Mouse (Mus musculus): ENCODE data around the gene D2hgdh. TPM values are rescaled to one million over a fixed set of nuclear protein-coding genes. Genes with fewer than 3 reads are reported as not detected.

The D2hgdh gene
- 10.9 and 11.0 TPM in 2 replicates for total RNA-seq (2012; rRNA removed)

DNA sequence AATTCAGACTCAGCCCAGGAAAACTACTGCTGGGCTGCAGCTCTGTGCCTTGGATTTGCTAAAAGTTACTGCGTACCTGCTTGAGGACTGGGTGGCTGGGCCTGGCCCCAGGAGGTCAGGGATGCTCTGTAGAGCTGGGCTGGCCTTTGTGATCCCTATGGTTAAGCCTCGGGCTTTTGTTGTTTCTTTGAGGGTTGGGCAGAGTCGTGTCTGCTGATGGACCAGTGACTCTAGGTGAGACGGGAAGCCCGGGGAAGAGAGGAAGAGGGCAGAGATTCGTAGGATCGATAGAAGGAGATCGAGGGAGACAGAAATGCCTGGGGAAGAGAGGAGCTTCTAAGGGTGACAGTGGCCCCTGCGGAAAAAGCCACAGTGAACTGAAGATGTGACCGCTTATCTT is at the start of gene D2hgdh:
D2hgdh (plus strand) TSS at position 301 of the 400 bp plus-strand sequence.
- in situ Hi-C loops (cut with MboI; ENCODE audit: low sequenced_read_pairs in 2 of 2, unreplicated experiment in 2 of 2) = no loop called here
- Histone ChIP-seq H3K9me3 (ENCODE audit: control insufficient read depth, insufficient read depth, low read depth, low read length) (no peaks in the 10 kb centered on the region), H3K4me3 (ENCODE audit: insufficient read depth in 1 of 2, low read depth in 1 of 2, low read length in 2 of 2, poor library complexity in 1 of 2, severe bottlenecking in 1 of 2) (peak within 1 kb of the TSS; percentile 74 to 75), H3K9ac (ENCODE audit: insufficient read depth, low read depth, low read length, poor library complexity, severe bottlenecking) (peak within 1 kb of the TSS; percentile 77), H3K36me3 (ENCODE audit: control insufficient read depth, insufficient read depth, low read length, poor library complexity, severe bottlenecking) (peaks cover 8% of the 10 kb centered on the region), H3K27ac (ENCODE audit: insufficient read depth, low read depth, low read length, poor library complexity, severe bottlenecking) (peak within 1 kb of the TSS; percentile 72), H3K4me1 (ENCODE audit: control insufficient read depth in 2 of 2, insufficient read depth in 2 of 2, low read length in 2 of 2, poor library complexity in 1 of 2) (peaks cover 0 to 6% of the 10 kb centered on the region in 2 experiments; a peak in 2 of 4 replicates)
- no peak for TF ChIP-seq ZNF384 (IDR thresholded peaks at IDR 0.05; ENCODE audit: low read depth, low read length)
- no peak for TF ChIP-seq ZC3H11A (IDR thresholded peaks at IDR 0.05; ENCODE audit: borderline replicate concordance, low read depth, low read length)
- TF ChIP-seq CHD2 (IDR thresholded peaks at IDR 0.05; ENCODE audit: low read depth, low read length) = no peak
- no peak for TF ChIP-seq MAFK (IDR thresholded peaks at IDR 0.05; ENCODE audit: insufficient read depth, low read depth, low read length)
- TF ChIP-seq HCFC1 (IDR thresholded peaks at IDR 0.05; ENCODE audit: borderline replicate concordance, insufficient read depth, low read length) = no peak
- DNase-seq (ENCODE audit: low read depth, low spot score) = no peak

DNA sequence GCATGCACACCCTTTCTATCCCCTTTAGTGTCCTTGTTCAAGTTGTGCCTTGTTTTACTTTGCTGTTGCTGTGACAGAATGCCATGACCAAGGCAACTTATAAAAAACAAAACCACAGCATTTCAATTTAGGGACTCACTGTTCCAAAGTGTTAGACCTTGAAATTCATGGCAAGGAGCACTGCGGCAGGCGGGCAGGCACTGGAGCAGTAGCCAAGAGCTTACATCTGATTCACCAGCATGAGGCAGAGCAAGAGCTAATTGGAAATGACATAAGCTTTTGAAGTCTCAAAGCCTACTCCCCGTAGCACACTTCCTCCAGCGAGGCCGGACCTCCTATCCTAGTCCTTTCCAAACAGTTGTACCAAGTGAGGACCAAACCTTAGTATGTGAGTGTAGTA is 48.0 kb upstream of the D2hgdh start:
- DNase-seq (ENCODE audit: low read depth, low spot score) = no peak
- Histone ChIP-seq H3K9me3 (ENCODE audit: control insufficient read depth, insufficient read depth, low read depth, low read length) (no peaks in the 10 kb centered on the region), H3K4me3 (ENCODE audit: insufficient read depth in 1 of 2, low read depth in 1 of 2, low read length in 2 of 2, poor library complexity in 1 of 2, severe bottlenecking in 1 of 2) (no peak overlapping the region), H3K4me1 (ENCODE audit: control insufficient read depth in 2 of 2, insufficient read depth in 2 of 2, low read length in 2 of 2, poor library complexity in 1 of 2) (no peaks in the 10 kb centered on the region), H3K27ac (ENCODE audit: insufficient read depth, low read depth, low read length, poor library complexity, severe bottlenecking) (no peak overlapping the region), H3K9ac (ENCODE audit: insufficient read depth, low read depth, low read length, poor library complexity, severe bottlenecking) (no peak overlapping the region), H3K36me3 (ENCODE audit: control insufficient read depth, insufficient read depth, low read length, poor library complexity, severe bottlenecking) (peaks cover 30% of the 10 kb centered on the region)
- in situ Hi-C loops (cut with MboI; ENCODE audit: low sequenced_read_pairs in 2 of 2, unreplicated experiment in 2 of 2) = no loop called here
- TF ChIP-seq ZNF384 (IDR thresholded peaks at IDR 0.05; ENCODE audit: low read depth, low read length) = no peak
- TF ChIP-seq CHD2 (IDR thresholded peaks at IDR 0.05; ENCODE audit: low read depth, low read length) = no peak
- TF ChIP-seq HCFC1 (IDR thresholded peaks at IDR 0.05; ENCODE audit: borderline replicate concordance, insufficient read depth, low read length) = no peak
- no peak for TF ChIP-seq MAFK (IDR thresholded peaks at IDR 0.05; ENCODE audit: insufficient read depth, low read depth, low read length)
- no peak for TF ChIP-seq ZC3H11A (IDR thresholded peaks at IDR 0.05; ENCODE audit: borderline replicate concordance, low read depth, low read length)

DNA sequence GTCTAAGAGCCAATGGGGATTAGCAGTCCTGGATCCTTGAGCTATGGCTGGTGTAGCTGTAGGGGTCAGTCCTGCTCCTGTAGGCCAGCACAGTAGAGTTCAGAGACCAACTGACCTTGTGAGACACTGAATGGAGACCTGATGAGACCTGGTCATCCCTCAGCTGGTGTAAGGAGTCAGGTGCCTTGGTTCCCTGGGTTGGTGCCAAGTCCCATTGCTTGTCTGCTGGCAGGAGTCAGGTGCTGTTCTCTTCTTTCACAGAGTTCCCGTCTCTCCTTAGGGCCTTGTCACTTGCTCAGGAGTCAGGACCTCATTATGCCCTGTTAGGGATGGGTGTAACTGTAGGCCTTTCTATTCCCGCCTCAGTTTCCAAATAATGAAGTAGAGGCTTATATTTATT is 37.8 kb upstream of the D2hgdh start:
- H3K27ac ChIP-seq (ENCODE audit: insufficient read depth, low read depth, low read length, poor library complexity, severe bottlenecking) = no peak overlapping the region
- no peak for DNase-seq (ENCODE audit: low read depth, low spot score)
- no peaks in the 10 kb centered on the region for H3K9me3 ChIP-seq (ENCODE audit: control insufficient read depth, insufficient read depth, low read depth, low read length)
- no peak for TF ChIP-seq MAFK (IDR thresholded peaks at IDR 0.05; ENCODE audit: insufficient read depth, low read depth, low read length)
- TF ChIP-seq ZNF384 (IDR thresholded peaks at IDR 0.05; ENCODE audit: low read depth, low read length) = no peak
- TF ChIP-seq HCFC1 (IDR thresholded peaks at IDR 0.05; ENCODE audit: borderline replicate concordance, insufficient read depth, low read length) = no peak
- TF ChIP-seq CHD2 (IDR thresholded peaks at IDR 0.05; ENCODE audit: low read depth, low read length) = no peak
- no peak for TF ChIP-seq ZC3H11A (IDR thresholded peaks at IDR 0.05; ENCODE audit: borderline replicate concordance, low read depth, low read length)
- H3K4me3 ChIP-seq (ENCODE audit: insufficient read depth in 1 of 2, low read depth in 1 of 2, low read length in 2 of 2, poor library complexity in 1 of 2, severe bottlenecking in 1 of 2) = no peak overlapping the region
- no peak overlapping the region for H3K9ac ChIP-seq (ENCODE audit: insufficient read depth, low read depth, low read length, poor library complexity, severe bottlenecking)
- H3K4me1 ChIP-seq (ENCODE audit: control insufficient read depth in 2 of 2, insufficient read depth in 2 of 2, low read length in 2 of 2, poor library complexity in 1 of 2) = no peaks in the 10 kb centered on the region
- in situ Hi-C loops (cut with MboI; ENCODE audit: low sequenced_read_pairs in 2 of 2, unreplicated experiment in 2 of 2) = no loop called here
- peaks cover 36% of the 10 kb centered on the region for H3K36me3 ChIP-seq (ENCODE audit: control insufficient read depth, insufficient read depth, low read length, poor library complexity, severe bottlenecking)

DNA sequence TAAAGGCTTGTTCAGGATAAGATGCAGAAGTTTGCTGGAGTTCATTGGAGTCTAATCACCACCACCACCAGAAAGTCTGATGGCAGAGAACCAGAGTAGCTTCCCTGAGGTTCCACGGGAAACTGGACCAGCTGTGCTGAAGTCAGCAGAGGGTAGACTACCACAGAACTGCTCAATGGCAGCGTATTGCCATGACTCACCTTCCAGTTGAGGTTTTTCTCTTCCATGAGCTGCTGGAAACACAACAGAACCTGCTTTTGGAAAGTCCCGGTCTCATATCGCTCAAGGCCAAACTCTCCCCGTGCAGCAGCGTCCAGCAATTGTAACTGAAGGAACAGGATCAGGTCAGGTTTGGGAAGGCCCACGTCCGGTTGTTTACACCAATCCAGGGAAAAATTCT is 30.2 kb upstream of the D2hgdh start:
- Histone ChIP-seq H3K36me3 (ENCODE audit: control insufficient read depth, insufficient read depth, low read length, poor library complexity, severe bottlenecking) (peaks cover 50% of the 10 kb centered on the region), H3K4me1 (ENCODE audit: control insufficient read depth in 2 of 2, insufficient read depth in 2 of 2, low read length in 2 of 2, poor library complexity in 1 of 2) (no peaks in the 10 kb centered on the region), H3K27ac (ENCODE audit: insufficient read depth, low read depth, low read length, poor library complexity, severe bottlenecking) (no peak overlapping the region), H3K4me3 (ENCODE audit: insufficient read depth in 1 of 2, low read depth in 1 of 2, low read length in 2 of 2, poor library complexity in 1 of 2, severe bottlenecking in 1 of 2) (no peak overlapping the region), H3K9me3 (ENCODE audit: control insufficient read depth, insufficient read depth, low read depth, low read length) (no peaks in the 10 kb centered on the region), H3K9ac (ENCODE audit: insufficient read depth, low read depth, low read length, poor library complexity, severe bottlenecking) (no peak overlapping the region)
- no peak for DNase-seq (ENCODE audit: low read depth, low spot score)
- in situ Hi-C loops (cut with MboI; ENCODE audit: low sequenced_read_pairs in 2 of 2, unreplicated experiment in 2 of 2) = no loop called here
- TF ChIP-seq ZNF384 (IDR thresholded peaks at IDR 0.05; ENCODE audit: low read depth, low read length) = no peak
- TF ChIP-seq HCFC1 (IDR thresholded peaks at IDR 0.05; ENCODE audit: borderline replicate concordance, insufficient read depth, low read length) = no peak
- TF ChIP-seq MAFK (IDR thresholded peaks at IDR 0.05; ENCODE audit: insufficient read depth, low read depth, low read length) = no peak
- TF ChIP-seq ZC3H11A (IDR thresholded peaks at IDR 0.05; ENCODE audit: borderline replicate concordance, low read depth, low read length) = no peak
- no peak for TF ChIP-seq CHD2 (IDR thresholded peaks at IDR 0.05; ENCODE audit: low read depth, low read length)

DNA sequence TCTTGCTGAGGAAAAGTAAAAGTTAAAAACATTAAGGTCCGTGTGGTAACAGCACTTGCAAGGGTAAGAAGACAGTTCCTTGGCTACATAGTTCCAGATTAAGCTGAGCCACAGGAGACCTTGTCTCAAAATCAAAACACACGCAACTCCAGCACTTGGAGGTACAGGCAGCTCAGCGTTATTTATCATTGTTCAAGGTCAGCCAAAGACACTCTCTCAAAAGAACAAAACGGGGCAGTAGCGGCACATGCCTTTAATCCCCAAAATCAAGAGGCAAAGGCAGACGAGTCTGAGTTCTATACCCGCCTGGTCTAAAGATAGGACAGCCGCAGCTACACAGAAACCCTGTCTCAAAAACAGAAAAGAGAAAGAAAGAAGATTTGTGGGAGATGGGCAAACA is 28.8 kb upstream of the D2hgdh start:
- no peaks in the 10 kb centered on the region for H3K9me3 ChIP-seq (ENCODE audit: control insufficient read depth, insufficient read depth, low read depth, low read length)
- H3K4me1 ChIP-seq (ENCODE audit: control insufficient read depth in 2 of 2, insufficient read depth in 2 of 2, low read length in 2 of 2, poor library complexity in 1 of 2) = no peaks in the 10 kb centered on the region
- H3K36me3 ChIP-seq (ENCODE audit: control insufficient read depth, insufficient read depth, low read length, poor library complexity, severe bottlenecking) = peaks cover 56% of the 10 kb centered on the region
- no peak overlapping the region for H3K4me3 ChIP-seq (ENCODE audit: insufficient read depth in 1 of 2, low read depth in 1 of 2, low read length in 2 of 2, poor library complexity in 1 of 2, severe bottlenecking in 1 of 2)
- H3K27ac ChIP-seq (ENCODE audit: insufficient read depth, low read depth, low read length, poor library complexity, severe bottlenecking) = no peak overlapping the region
- DNase-seq (ENCODE audit: low read depth, low spot score) = no peak
- in situ Hi-C loops (cut with MboI; ENCODE audit: low sequenced_read_pairs in 2 of 2, unreplicated experiment in 2 of 2) = no loop called here
- no peak overlapping the region for H3K9ac ChIP-seq (ENCODE audit: insufficient read depth, low read depth, low read length, poor library complexity, severe bottlenecking)
- TF ChIP-seq HCFC1 (IDR thresholded peaks at IDR 0.05; ENCODE audit: borderline replicate concordance, insufficient read depth, low read length) = no peak
- TF ChIP-seq MAFK (IDR thresholded peaks at IDR 0.05; ENCODE audit: insufficient read depth, low read depth, low read length) = no peak
- TF ChIP-seq ZC3H11A (IDR thresholded peaks at IDR 0.05; ENCODE audit: borderline replicate concordance, low read depth, low read length) = no peak
- TF ChIP-seq ZNF384 (IDR thresholded peaks at IDR 0.05; ENCODE audit: low read depth, low read length) = no peak
- no peak for TF ChIP-seq CHD2 (IDR thresholded peaks at IDR 0.05; ENCODE audit: low read depth, low read length)
